In the genomic region with DNA sequence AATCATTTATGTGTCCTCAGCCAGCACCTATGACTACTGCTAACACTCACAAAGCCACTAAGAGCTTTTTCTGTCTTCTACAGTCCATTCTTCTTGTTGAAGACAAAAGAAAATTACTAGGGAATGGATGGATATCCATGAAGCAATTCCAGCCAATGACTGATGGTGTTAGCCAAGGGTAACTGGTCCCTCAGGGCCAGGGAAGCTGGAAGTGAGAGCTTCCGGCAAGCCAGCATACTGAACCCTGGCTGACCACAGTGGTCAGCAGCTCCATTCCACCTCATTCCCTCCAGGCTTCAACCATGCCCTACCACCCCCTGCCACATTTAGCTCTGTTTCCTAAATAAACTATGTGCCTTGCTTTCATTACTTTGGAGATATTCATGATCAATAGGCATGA, we compare ENCODE assay signal across 10 mouse cellular contexts.
"Had no signal": no experiment of that assay in that cellular context is flagged by ENCODE, and none has a peak within 500 bp of the region (broad histone marks: within the 10 kb centered on the region; RNA-seq: fewer than 3 reads in every experiment).

No protein-coding gene starts in this region.

- DNase-seq: kidney, postnatal 25 days; layer of hippocampus, adult 9-11 months; liver; lung, adult 18-20 months; lung, postnatal 10 days; lung, postnatal 36 days; retina, postnatal 1 day; right cerebral cortex, postnatal 25 days; spleen, adult 18-20 months; thymus, postnatal 25 days had no signal
